Mouse (Mus musculus) neural tube, embryonic 12.5 days (tissue): ENCODE data around the gene Gm4181. TPM values are rescaled to one million over a fixed set of nuclear protein-coding genes. Genes with fewer than 3 reads are reported as not detected.
"Not testable (repeated sequence)": the region's sequence is repeated elsewhere in the genome, so short reads cannot be mapped to it uniquely, and the experiment has no call there.

Experiments used
- ATAC-seq: fragments of 200-750 bp; cut with Nextera tagmentation; 2 replicates; pipeline ENCODE4 v1.8.0; 2017; ENCODE audit warnings: low read depth, mild to moderate bottlenecking, moderate TSS enrichment, moderate library complexity; ENCODE audit not compliant: low FRiP score
- H3K27ac ChIP-seq: fragments of 300-500 bp; sonication (generic); 2 replicates; pipeline ENCODE4 v1.5.1; 2016
- H3K27me3 ChIP-seq: fragments of 300-500 bp; sonication (generic); replicated peaks from 2 replicates; pipeline ENCODE4 v1.6.1; 2016; ENCODE audit warnings: mild to moderate bottlenecking
- H3K36me3 ChIP-seq: fragments of 300-500 bp; sonication (generic); 2 replicates; pipeline ENCODE4 v1.6.1; 2016; ENCODE audit warnings: mild to moderate bottlenecking
- H3K4me1 ChIP-seq: fragments of 300-500 bp; sonication (generic); 2 replicates; pipeline ENCODE4 v1.6.1; 2016
- H3K4me2 ChIP-seq: fragments of 300-500 bp; sonication (generic); replicated peaks from 2 replicates; pipeline ENCODE4 v1.6.1; 2016; ENCODE audit warnings: mild to moderate bottlenecking
- H3K4me3 ChIP-seq: fragments of 300-500 bp; sonication (generic); 2 replicates; pipeline ENCODE4 v1.5.1; 2016
- H3K9ac ChIP-seq: fragments of 300-500 bp; sonication (generic); 2 replicates; pipeline ENCODE4 v1.6.1; 2016; ENCODE audit warnings: mild to moderate bottlenecking
- H3K9me3 ChIP-seq: fragments of 300-500 bp; sonication (generic); 2 replicates; pipeline ENCODE4 v1.6.1; 2016; ENCODE audit warnings: mild to moderate bottlenecking
- WGBS: fragments of 180-500 bp; shearing (Covaris S2); methylation state at CpG from one replicate; pipeline ENCODE4 v1.1.7; 2016; 5-methylcytosine and 5-hydroxymethylcytosine counted together
- polyA plus RNA-seq: library from polyadenylated mRNA; unstranded; fragments of >200 nt; fragmentation: Nextera tagmentation; extraction: Ambion mirVana; gene quantifications from 2 replicates; pipeline ENCODE4 v1.2.1, GENCODE M21; 2016

Gm4181 gene
- not detected in 2 replicates for polyA plus RNA-seq

DNA sequence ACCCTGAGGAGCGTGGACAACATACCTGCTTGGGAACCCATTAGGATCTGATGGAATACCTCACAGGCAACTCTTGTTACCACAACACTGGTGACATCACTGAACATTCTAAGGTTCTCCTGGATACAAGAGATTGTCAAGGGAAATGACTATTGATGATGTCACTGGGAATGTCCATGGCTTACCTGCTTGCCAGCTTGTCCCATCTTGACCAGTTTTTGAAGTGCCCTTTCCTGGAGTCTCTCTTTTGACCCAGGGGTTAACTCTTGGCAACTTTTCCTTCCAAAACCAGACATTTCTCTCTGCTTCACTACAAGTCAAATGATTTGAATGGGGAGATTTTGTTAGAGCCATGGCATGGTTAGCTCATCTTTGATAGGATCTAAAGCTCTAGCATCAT lies at the start of gene Gm4181:
Gene Gm4181, minus strand, starts transcription at position 101 of the 400 bp plus-strand sequence.
- ATAC-seq, H3K4me2 ChIP-seq, H3K4me1 ChIP-seq, H3K27me3 ChIP-seq, H3K4me3 ChIP-seq, H3K9me3 ChIP-seq, H3K36me3 ChIP-seq, H3K9ac ChIP-seq, H3K27ac ChIP-seq: not testable (repeated sequence)
- 83% methylated on average over 1 of the region's 1 CpGs for WGBS

DNA sequence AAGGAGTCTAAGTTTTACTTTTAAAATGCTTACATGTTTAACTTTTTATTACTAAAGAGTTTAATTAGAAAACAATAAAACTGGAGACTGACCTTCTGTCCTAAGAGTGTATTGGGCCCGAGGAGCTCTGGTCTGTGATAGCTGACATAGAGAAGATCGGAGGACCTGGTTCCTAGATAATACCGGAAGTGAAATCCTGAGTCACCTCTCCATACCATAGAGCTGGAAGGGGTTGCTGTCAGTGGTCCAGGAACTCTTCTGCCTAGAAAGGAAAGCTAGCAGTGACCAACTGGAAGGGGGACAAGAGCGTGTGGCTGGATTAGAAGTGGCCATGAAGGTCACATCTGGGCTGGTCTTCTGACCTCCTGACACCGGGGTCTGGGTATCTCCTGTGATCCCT lies 41.8 kb upstream of the Gm4181 start:
- WGBS: 92% methylated on average over 5 of the region's 5 CpGs
- Histone ChIP-seq H3K4me1 (no peaks in the 10 kb centered on the region), H3K9me3 (no peaks in the 10 kb centered on the region), H3K4me2 (no peak overlapping the region), H3K9ac (no peak overlapping the region), H3K4me3 (no peak overlapping the region), H3K36me3 (no peaks in the 10 kb centered on the region), H3K27me3 (no peaks in the 10 kb centered on the region), H3K27ac (no peak overlapping the region)
- ATAC-seq: no peak

DNA sequence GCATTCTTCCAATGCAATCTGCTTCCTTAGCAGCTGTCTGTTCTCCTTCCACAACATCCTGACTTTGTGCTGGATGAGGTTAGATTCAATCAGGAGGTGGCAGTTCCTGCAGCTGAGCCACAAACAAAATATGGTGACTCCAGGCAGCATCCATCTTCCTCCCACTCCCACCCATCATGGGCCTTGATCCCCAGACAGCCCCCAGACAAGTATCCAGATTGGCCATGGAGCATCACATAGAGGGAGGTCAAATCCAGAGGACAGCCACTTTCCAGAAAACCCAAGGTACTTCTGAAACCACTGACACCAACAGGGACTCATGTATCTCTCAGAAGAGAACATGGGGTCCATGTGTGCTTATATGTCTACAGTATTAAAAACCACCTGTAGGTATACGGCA lies 3.0 kb downstream of the Gm4181 start:
- not testable (repeated sequence) for H3K4me2 ChIP-seq, H3K4me1 ChIP-seq, H3K27ac ChIP-seq, H3K9me3 ChIP-seq, H3K9ac ChIP-seq, H3K36me3 ChIP-seq, H3K27me3 ChIP-seq, H3K4me3 ChIP-seq, ATAC-seq
- 97% methylated on average over 1 of the region's 1 CpGs for WGBS

DNA sequence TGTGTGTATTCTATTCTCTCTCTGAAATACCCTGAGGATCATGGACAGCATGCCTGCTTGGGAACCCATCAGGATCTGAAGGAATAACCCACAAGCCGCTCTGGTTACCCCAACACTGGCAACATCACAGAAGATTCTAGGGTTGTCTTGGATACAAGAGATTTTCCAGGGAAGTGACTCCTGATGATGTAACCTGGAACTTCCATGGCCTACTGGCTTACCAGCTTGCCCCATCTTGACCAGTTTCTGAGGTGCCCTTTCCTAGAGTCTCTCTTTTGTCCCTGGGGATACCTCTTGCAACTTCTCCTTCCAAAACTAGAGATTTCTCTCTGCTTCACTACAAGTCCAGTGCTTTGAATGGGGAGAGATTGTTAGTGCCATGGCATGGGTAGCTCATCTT lies 24.3 kb downstream of the Gm4181 start, which contains the start of gene Gm17078:
Gene Gm17078, minus strand, starts transcription at position 101 of the 400 bp plus-strand sequence.
- ATAC-seq: no peak
- H3K27me3 ChIP-seq: no peaks in the 10 kb centered on the region
- H3K9me3 ChIP-seq: no peaks in the 10 kb centered on the region
- H3K4me1 ChIP-seq: no peaks in the 10 kb centered on the region
- H3K36me3 ChIP-seq: no peaks in the 10 kb centered on the region
- no peak within 1 kb of the TSS for H3K27ac ChIP-seq
- whole genome bisulfite sequencing: 92% methylated on average over 1 of the region's 1 CpGs
- no peak within 1 kb of the TSS for H3K4me2 ChIP-seq
- H3K4me3 ChIP-seq: no peak within 1 kb of the TSS
- no peak within 1 kb of the TSS for H3K9ac ChIP-seq

DNA sequence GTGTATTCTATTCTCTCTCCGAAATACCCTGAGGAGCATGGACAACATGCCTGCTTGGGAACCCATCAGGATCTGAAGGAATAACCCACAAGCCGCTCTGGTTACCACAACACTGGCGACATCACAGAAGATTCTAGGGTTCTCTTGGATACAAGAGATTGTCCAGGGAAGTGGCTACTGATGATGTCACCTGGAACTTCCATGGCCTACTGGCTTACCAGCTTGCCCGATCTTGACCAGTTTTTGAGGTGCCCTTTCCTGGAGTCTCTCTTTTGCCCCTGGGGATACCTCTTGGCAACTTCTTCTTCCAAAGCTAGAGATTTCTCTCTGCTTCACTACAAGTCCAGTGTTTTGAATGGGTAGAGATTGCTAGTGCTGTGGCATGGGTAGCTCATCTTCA lies 43.4 kb downstream of the Gm4181 start, which contains the start of gene Gm17174:
Gene Gm17174, minus strand, starts transcription at position 101 of the 400 bp plus-strand sequence.
- not testable (repeated sequence) for H3K9me3 ChIP-seq, ATAC-seq
- WGBS: 94% methylated on average over 4 of the region's 4 CpGs

More for the DNA sequence above, 43.4 kb downstream of the Gm4181 start, which contains the start of gene Gm17174:
- not testable (repeated sequence) for H3K4me3 ChIP-seq, H3K36me3 ChIP-seq, H3K4me1 ChIP-seq, H3K4me2 ChIP-seq, H3K27me3 ChIP-seq, H3K27ac ChIP-seq, H3K9ac ChIP-seq

Other genes starting within 250 kb of the Gm4181 start
- gene Vmn2r88, start 224.8 kb downstream of the Gm4181 start, polyA plus RNA-seq: not detected in 2 replicates
- not detected in 2 replicates for gene Vmn2r89, start 183.8 kb downstream of the Gm4181 start, polyA plus RNA-seq
- not detected in 2 replicates for gene Gm5622, start 82.9 kb downstream of the Gm4181 start, polyA plus RNA-seq
- gene Gm17175, start 61.6 kb downstream of the Gm4181 start, polyA plus RNA-seq: not detected in 2 replicates
- gene Gm17174, start 43.5 kb downstream of the Gm4181 start, polyA plus RNA-seq: not detected in 2 replicates
- gene Gm17078, start 24.4 kb downstream of the Gm4181 start, polyA plus RNA-seq: not detected in 2 replicates
- not detected in 2 replicates for gene Gm17079, start 59.8 kb upstream of the Gm4181 start, polyA plus RNA-seq
- gene Gm5800, start 81.5 kb upstream of the Gm4181 start, polyA plus RNA-seq: not detected in 2 replicates
- gene Ang4, start 137.9 kb upstream of the Gm4181 start, polyA plus RNA-seq: not detected in 2 replicates
- gene AY358078, start 164.4 kb upstream of the Gm4181 start, polyA plus RNA-seq: not detected in 2 replicates
- not detected in 2 replicates for gene Ear6, start 218.0 kb upstream of the Gm4181 start, polyA plus RNA-seq
- gene Mettl17, start 249.2 kb upstream of the Gm4181 start, polyA plus RNA-seq: 58.6 and 64.4 TPM in 2 replicates